Mouse (Mus musculus): ENCODE measurements around the gene Prkcz.

Gene Prkcz

DNA sequence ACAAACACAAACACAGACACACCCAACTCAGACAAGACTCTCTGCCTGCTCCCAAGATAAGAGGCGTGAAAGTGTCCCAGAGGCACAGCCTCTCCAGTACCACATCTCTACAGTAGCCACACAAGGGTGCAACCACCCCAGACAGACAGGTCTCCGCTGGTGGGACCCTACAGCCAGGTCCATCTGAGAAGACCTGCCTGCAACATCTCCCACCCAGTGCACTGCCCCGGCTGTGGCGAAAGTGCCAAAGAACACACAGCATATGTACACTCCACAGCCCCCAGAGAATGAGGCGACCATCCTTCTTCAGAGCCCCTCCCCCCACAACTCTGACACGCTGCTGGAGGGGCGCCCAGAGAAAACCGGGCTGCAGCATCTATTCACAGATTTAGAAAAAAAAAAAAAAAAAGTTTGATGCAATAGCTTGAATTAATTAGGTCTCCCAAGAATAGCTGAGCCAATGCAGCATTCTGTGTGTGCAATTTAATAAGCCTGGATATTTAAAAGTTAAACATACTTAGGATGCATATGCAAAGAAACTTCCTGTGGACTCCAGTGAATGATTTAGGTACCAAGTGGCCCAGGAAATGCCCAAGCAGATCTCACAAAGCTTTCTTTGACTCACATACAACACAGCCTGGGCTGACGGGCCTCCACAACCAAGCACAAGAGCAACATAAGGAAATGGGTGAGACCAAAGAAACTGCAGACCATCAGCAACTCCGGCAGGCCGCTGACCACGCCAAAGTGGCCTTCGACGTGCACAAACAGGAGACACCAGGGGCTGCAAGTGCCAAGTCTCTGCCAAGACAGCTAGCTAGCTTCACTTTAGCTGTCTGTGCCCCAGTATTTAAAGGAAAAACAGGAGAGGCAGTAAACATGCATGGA is 140.7 kb downstream of the Prkcz start:
- no peak for DNase-seq (ENCODE audit: low read depth)

DNA sequence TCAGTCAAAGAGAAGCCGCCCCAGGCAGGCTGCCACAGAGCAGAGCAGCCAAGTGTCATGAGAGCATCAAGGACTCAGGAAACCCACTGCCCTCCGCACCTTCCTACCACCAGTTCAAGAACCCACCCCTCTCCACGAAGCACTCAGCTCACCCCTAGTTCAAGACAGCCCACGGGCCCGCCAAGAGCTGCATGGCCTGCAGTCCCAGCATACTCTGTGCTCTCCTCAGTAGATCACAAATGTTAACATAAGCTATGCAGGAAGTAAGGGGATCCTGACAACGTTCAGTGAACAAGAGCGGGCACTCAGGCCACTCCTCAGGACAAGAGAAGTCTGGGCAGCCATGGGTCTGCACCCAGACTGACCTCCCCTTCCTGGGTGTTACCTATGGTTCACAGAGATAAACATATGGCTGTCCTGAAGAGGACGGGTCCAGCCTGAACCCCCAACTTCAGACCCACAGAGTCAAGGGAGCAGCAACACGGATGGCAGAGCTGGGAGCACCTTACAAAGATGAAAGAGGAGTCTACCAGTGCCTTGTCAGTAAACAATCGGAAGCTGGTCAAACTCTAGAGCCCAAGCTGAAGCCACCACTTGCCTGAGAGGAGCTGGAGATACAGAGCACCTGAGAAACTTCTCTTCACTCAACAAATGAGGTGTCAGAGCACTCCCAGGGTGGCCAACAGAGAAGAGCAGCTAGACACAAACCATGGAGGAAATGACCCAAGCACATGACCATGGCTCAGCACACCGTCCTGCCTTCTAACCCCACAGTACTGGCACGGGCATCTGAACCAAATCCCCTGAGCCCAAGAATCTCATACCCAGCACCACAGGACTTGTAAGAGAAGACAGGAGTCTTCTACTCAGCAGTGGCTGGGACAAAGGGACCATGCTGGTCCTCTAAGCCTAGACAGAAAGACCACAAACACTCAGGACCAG is 141.6 kb downstream of the Prkcz start:
- DNase-seq (ENCODE audit: low read depth) = no peak

DNA sequence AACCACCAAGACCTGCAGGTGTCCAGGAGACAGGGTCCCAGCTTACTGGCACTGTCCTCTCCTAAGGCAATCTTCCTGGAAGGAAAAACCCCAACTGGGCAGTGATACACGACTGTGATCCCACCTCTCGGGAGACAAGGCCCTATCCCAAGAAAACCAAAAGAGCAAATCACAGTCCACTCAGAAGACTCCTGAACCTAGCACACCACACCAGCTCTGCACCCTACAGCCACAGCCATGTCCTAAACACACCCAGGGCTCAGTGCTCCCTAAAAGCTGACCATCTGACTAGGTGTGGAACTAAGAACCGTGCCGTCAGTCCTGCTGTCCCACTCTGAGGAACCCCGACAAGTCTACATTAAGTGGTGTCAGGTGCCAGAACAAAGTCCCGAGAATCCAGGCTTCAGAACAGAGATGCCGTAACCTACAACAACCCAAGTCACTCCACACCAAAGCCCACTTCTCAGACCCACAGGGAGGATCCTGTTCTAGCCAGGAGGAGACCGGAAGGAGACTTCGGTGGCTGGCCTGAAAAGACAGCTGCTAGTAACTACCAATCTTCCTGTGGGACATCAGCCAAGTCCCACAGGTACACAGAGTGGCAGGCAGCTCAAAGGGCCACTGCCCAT is 142.9 kb downstream of the Prkcz start:
- DNase-seq (ENCODE audit: low read depth) = no peak

DNA sequence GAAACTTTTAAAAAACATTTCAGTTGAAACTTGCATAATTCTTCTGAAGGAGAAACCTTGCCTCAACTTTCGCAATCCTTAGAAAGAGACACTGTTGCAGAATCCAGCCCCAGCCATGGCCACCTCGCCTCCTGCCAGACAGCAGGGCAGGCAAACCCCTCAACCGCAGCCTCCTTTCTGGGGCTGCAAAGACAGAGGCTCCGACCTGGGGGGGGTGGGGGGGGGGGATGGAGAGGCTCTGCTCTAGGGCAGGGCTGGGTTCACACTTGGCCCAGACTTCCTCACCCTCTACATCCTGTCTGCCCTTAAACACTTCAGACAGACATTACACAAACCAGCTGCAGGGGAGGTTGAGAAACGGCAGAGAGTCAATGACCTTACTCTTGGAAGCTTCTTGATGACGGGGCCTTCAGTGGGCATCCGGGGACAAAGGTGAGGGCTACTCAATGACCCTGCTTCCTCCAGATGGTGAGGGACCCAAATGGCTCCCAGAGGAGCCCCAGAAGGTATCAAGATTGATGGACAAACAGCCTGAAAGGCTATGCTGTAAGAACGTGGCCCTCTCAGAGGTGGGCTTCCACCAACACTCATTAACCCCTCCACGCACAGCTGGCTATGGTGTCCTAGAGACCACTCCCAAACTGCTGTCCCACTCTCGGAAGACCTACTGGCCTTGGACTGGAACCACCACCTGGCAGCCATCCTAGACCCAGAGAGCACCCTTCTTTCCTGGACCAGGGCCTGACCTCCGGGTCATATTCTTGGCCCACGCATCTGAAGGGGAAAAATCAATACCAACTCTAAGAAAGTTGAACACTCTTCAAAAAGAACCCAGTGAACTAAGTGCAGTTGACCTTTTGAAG is 143.7 kb downstream of the Prkcz start:
- peak; percentile 79 for DNase-seq (ENCODE audit: low read depth)

DNA sequence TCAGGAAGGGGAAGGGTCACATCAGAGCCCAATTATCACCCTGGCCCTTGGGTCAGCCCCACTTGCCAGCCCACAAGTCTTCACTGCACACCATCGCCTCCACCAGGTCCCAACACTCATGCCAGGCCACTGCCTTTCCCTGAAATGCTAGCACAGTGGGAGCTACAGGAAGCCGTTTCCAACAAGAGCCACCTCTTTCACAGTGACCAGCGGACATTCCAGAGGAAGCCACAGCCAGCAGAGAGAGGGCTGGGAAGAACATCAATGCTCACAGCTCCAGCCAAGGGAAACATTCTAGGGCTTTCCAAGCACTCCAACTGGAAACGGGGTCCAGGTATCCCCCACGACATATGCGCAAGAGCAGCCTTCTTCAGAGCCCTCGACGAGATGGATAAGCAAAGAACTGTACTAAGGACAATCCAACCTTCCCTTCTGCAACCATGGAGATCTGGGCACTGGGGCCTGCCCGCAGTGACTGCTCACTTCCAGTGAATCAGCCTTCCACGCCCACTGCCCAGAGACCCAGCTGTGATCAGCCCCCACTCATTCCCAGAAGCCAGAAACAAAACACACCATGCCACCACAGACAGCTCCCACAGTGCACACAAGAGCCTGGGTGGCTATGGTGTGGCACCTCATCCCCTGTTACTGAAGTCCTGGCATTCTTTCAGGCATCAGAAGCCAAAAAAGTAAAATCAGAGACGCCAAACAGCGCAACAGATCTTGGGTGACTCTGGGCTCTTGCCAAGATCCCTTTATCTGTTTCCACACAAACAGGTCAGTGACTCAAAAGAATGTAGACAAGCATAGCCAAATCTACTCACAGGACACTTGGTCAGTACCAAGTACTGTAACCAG is 145.2 kb downstream of the Prkcz start:
- DNase-seq (ENCODE audit: low read depth) = peak; percentile 76

DNA sequence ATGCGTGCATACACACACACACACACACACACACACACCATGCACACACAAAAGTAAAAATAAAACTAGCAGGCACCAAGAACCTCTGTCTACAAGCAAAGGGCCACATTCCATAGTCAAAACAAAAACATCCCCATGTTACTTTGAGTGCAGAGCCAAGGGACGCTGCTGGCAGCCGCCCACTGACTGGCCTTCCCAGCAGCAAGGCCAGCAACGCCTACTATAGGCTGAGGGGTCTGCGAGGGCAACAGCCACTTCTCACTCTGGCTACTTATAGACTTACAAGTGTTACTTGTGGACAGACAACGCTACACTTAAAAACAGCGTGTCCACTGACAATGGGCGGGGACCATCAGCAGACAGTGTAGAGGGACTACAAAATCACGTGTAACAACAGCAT is 146.0 kb downstream of the Prkcz start:
- no peak for DNase-seq (ENCODE audit: low read depth)

DNA sequence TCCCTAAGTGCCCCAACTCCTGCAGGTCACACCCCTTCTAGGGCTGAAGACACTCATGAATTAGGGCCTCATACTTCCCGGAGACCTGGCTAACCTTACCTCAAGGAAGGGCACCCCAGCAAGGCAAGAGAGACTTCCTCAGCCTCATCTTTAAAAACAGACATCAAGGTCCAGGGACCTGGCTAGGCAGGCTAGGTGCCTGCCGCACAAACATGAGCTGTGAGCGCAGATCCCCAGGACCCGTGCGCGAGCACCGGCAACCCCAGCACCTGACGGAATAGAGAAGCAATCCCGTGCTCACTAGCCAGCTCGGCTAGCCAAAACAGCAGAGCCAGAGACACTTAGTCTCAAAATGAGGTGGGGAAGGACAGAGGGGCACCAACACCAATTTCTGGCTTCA is 146.4 kb downstream of the Prkcz start:
- DNase-seq (ENCODE audit: low read depth) = no peak

DNA sequence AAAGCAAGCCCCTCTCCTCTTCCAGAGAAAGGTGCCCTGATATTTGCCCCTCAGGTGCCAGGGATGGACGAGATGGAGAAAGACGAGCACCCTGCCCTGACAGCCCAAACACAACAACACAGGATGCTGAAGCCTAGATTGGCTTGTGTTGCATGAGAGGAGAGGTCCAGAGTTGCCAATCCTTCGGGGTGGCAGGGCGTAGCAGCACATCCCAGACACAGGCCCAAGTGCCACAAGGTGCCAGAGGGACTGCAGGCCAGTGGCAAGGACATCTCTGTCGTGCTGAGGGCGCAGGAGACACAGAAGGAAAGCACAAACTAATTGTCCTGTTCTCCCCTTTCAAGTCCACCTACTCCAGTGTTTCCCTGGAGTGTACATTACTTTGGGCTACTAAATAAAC is 147.0 kb downstream of the Prkcz start:
- no peak for DNase-seq (ENCODE audit: low read depth)

DNA sequence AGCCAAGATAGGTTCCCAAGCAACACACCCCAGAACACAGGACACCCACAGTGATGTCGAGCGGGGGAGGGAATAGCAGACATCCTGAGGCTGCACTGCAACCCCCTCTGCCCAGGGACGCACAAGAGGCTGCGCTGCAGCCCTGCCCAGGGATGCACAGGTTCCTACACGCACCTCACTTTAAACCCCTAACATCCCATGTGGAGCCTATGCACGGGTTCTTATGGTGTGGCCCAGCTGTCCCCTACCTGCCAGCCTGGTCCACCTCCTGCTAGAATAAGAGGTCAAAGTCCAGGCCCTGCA is 147.5 kb downstream of the Prkcz start:
- no peak for DNase-seq (ENCODE audit: low read depth)

DNA sequence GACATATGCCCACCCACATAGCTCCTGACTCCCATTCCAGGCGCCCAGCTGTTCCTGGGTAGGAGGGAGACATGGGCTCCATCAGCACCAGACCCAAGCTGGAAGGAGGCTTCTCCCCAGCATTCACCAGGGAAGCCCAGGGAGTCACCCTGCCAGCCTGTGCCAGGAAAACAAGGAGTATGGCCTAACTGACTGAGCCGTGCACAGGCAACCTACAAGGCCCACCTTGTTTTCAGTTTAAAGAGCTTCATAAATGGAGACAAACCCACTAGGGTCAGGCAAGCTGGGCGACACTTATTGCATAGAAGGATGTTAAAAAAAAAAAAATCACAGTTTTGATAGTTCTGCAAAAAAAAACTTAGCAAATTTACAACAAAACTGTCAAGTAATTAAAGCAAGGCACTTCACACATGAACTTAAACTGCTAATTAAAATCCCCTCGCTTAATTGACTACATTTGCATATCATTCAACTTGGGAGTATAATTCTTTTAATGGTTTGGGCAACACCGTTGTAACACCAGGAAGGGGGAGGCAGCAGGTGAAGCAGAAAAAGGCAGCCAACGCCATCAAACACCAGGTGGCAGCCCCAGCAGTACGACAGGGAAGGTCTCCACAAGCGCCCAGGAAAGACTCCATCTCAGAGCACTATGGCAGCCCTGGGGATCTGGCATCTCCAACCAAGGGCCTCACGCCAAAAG is 148.0 kb downstream of the Prkcz start:
- DNase-seq (ENCODE audit: low read depth) = no peak

Measured in fibroblast of lung, adult 2 months (primary cell).